Mouse (Mus musculus) gastrocnemius, postnatal 10 days (tissue): ENCODE data around the gene Fbp1. TPM values are rescaled to one million over a fixed set of nuclear protein-coding genes. Genes with fewer than 3 reads are reported as not detected.
"Not testable (repeated sequence)": the region's sequence is repeated elsewhere in the genome, so short reads cannot be mapped to it uniquely, and the experiment has no call there.

Experiments
- DNase-seq: peaks from one replicate; pipeline ENCODE4 v3.0.0; 2021; ENCODE audit warnings: mixed read lengths
- total RNA-seq, 2 experiments: library from RNA; stranded (reverse); gene quantifications; 2 replicates each; pipeline ENCODE4 v1.2.3; 2021

Gene Fbp1
- total RNA-seq, 2 experiments from 2014 or later = 0.54 TPM; not detected in 1

- no peak for DNase-seq
Observed at GRCm38 (mm10) chr13:62883925-62884324, 4.2 kb downstream of the Fbp1 start.

DNA sequence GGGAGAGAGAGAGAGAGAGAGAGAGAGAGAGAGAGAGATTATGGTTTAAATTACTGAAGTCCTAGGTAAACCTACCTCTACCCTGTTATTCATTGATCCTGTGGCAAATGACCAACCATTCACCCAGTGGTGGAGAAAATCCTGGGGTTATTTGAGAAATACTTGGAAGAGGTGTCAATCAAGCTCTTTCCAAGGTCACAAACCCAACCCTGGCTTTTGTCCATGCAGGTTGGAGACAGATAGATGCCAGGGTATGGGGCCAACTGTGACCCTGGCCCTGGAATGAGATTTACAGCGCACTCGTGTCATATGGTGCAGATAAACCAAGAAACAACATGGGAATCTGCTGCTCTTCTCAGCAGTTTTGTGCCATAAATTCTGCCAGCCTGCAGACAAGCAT lies 4.6 kb downstream of the Fbp1 start:
- DNase-seq = no peak

GRCm38 (mm10) chr13:62882856-62883255 lies 5.2 kb downstream of the Fbp1 start:
- no peak for DNase-seq

- DNase-seq = no peak
Observed at GRCm38 (mm10) chr13:62881336-62881735, 6.7 kb downstream of the Fbp1 start.

GRCm38 (mm10) chr13:62879831-62880615 lies 8.1 kb downstream of the Fbp1 start:
- DNase-seq = no peak

GRCm38 (mm10) chr13:62879411-62879810 lies 8.7 kb downstream of the Fbp1 start:
- DNase-seq = no peak

- no peak for DNase-seq
Observed at GRCm38 (mm10) chr13:62877247-62877646, 10.8 kb downstream of the Fbp1 start.

- no peak for DNase-seq
Observed at GRCm38 (mm10) chr13:62876111-62876510, 12.0 kb downstream of the Fbp1 start.

- DNase-seq = no peak
Observed at GRCm38 (mm10) chr13:62872252-62872651, 15.8 kb downstream of the Fbp1 start.

- DNase-seq = no peak
Observed at GRCm38 (mm10) chr13:62870605-62871004, 17.5 kb downstream of the Fbp1 start.

DNA sequence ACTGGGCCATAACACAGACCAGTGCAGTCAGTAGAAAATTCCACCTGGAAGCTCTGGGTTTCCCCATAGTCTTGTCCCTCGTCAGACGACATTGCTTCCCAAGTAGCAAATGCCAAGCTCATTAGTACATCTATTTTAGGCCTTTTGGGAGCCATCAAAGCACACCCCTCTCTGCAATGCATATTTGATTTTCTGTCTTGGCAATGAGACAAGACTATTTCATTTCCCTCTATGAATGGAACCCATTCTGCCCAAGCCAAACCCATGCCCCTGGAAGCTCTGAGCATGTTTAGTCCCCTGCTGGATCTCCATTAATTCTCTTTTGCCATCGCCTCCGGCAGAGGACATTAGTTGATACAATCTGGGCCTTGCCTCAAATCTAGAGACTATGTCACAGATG lies 21.3 kb downstream of the Fbp1 start:
- DNase-seq = no peak

GRCm38 (mm10) chr13:62865651-62866315 lies 22.3 kb downstream of the Fbp1 start:
- DNase-seq = no peak

- no peak for DNase-seq
Observed at GRCm38 (mm10) chr13:62863771-62864170, 24.3 kb downstream of the Fbp1 start.

DNA sequence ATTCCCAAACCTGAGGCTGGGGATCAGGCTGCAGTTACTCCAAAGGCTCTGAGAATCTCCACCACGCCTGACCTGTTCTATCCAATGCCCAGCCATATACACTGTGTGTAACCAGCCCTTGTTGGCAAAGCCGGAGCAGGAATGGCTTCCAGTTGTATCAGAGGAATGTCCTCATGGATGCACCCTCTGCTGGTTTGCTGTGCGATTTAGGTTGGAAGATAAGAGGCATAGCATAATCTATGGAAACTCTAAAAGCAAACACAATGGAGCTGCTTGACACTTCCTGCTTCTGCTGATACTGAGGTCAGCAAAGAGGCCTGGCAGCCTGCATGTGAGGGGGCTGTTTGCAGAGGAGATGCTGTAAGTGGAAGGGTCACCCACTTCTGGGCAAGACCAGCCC lies 25.2 kb downstream of the Fbp1 start:
- DNase-seq = no peak

DNA sequence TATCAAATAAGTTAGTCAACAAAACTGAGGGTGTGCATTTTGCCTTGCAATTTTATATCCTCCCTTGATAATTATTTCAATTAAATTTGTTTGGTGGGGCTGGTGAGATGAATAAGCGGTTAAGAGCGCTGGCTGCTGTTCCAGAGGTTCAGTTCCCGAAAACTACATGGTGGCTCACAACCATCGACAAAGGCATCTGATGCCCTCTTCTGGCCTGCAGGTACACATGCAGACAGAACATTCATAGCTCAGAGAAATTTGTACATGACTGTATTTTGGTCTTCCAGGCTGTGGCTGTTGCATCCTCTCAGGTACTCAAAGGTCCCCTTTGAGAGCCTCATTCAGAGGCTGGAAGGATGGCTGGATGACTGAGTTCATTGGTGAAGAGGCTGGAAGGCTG lies 28.0 kb downstream of the Fbp1 start:
- DNase-seq = no peak

DNA sequence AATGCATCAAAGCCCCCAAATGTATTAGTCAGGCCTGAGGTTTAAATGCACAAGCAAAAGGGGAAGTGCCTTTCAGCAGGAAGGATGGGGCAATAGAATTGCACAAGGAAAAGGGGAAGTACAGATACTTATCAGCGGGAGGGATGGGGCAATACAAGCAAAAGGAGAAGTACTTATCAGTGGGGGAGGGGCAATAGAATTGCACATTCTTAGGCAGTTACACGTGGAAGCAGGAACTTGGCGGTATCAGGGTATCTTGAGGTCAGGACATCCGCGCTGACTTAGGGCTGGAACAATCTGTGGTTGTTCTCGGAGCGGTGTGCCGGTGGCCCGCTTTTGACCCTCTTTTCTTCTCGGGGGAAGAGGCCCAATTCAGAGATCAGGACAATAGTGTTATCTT lies 28.8 kb downstream of the Fbp1 start:
- not testable (repeated sequence) for DNase-seq

DNA sequence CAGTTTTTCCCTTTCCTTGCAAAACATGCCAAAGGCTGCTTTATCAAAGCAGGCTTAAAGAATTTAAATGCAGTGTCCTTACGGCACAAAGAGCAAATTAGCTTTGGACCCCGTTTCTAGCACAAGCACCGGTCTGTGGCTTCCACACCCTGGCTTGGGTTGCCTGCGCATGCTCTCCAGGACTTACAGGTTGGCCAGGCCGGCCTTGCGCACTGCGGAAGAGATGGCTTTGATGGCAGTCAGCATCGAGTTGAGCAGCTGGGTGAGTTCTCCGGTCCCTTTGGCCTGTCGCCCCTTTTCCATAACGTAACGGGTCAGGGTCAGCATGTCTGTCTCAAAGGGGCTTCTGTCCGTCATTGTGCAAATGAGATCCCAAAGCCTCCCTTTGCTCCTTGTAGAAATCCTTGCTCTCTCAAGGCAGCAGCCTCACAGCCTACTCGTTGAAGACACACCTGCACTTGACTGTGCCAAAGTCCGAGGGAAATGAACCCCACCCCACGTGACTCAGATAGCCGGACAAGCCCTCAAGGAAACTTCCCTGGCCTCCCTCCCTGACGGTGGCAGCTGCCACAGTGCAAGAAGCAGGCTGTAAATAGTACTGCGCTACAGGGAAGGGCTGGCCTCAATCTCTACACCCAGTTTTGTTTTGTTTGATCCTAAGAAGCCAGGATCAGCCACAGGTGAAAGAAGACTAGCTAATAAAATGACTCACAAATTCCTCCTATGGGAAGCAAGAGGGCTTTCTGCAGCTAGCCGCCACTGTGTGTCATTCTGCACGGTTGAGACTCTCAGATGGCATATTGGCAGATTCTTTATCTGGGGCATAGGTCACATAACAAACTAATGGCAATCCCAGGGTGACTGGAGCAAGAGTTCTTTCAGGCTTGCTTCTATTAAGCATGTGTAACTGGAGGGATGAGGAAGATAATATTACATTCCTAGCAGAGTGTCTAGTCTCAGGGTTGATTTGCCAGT lies 29.9 kb downstream of the Fbp1 start, which contains the start of gene Fbp2:
Gene Fbp2 (minus strand): TSS at position 482 of the 975 bp plus-strand sequence.
- DNase-seq = peak; percentile 45

DNA sequence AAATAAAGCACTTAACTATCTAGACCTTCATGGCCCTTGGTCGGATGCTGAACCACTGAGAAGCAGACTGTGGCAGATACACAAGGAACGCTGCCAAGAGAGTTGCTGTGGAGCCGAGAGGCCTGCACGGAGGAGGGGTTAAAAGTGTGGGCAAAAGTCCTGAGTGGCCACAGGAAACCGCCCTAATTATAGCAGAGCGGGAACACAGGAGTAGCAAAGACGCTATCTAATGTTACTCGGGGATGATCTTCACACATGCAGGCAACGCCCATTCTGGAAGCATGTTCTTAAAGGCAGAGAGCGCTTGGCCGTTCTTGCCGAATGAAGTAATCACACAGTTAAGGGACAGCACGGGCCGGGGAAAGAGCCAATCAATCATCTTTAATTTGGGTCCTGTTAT lies 31.2 kb downstream of the Fbp1 start:
- peak; percentile 25 for DNase-seq

DNA sequence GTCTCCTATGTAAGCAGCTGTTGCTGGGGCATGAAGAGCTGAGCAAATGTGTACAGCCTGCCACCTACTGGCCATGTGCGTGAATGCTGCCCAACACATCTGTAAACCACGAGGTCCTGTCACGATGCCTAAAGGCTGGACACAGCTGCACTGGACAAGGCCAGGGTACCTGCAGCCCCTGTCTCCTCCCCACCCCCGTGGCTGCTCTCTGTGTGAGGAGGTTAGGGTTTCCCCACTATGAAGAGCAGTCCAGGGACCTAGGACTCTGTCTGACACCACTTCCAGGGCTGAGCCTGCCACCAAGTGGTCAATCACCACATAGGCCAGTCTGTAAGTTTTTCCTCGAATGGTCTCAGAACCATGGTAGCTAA lies 31.8 kb downstream of the Fbp1 start:
- peak; percentile 75 for DNase-seq

DNA sequence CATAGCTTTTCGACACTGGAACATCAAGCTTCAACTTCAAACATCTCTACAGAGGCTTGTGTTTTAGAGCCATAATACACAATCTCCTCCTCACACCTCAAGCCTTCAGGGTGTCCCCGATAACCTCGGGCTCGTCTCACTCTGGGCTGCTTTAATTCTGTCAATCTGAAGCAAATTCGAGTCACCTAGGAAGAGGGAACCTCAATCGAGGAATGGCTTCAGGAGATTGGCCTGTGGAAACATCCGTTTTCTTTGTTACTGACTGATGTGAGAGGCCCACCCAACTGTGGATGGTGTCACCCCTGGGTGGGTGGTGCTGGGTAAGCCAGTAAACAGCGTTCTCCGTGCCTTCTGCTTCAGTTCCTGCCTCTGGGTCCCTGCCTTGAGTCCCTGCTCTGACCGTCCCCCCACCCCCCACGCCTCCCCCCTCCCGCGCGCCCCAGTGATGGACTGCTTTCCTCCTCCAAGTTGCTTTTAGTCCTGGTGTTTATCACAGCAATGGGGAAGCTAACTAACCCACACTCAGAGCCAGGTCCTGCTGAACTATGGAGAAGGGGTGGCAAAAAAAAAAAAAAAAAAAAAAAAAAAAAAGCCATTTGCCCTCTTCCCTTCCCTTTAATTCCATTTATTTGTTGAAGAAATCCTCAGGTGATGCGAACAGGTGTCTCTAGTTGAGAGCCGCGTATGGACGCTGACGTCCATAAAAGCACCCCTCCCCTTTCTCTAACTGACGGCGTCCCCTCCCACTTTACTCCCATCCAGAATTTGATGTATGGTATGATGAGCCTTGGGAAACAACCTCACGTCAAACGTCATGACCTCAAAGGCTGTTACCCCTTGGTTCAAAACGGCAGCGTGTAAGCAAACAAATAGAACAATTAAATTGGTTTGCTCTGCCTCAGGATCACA lies 32.4 kb downstream of the Fbp1 start:
- DNase-seq = no peak

GRCm38 (mm10) chr13:62854666-62855065 lies 33.4 kb downstream of the Fbp1 start:
- DNase-seq = peak; percentile 88

DNA sequence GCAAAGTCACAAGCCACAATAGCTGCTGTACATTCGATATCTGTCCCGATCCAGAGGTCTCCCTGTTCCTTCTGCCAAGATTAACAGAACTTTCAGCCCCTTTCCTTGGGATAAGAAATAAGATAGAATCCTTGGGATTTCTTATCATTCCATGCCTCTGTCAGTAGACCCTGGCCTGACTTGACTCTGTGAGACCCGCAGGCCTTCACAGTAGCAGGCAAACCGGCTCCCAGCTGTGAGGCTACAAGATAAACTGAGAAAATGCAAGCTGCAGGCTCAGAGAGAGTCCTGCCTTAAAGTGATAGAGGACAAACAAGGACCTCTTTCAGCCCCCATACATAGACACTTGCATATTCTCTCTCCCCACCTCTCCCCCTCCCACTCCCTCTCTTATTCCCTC lies 54.7 kb downstream of the Fbp1 start:
- no peak for DNase-seq
